Mouse (Mus musculus) testis, adult 2 months (tissue): ENCODE measurements around the gene Retreg1.

ENCODE experiments used
- CTCF ChIP-seq: fragments of 200-500 bp; IDR thresholded peaks from 2 replicates; pipeline ENCODE4 v1.5.1; 2012; ENCODE audit warnings: low read depth, mild to moderate bottlenecking, inconsistent platforms, low read length, moderate library complexity; ENCODE audit not compliant: control insufficient read depth, insufficient read depth, insufficient replicate concordance
- POLR2A ChIP-seq: fragments of 200-500 bp; IDR thresholded peaks from 2 replicates; pipeline ENCODE4 v1.6.1; 2012; ENCODE audit warnings: low read depth, mild to moderate bottlenecking, inconsistent platforms, low read length, moderate library complexity; ENCODE audit not compliant: control insufficient read depth

DNA sequence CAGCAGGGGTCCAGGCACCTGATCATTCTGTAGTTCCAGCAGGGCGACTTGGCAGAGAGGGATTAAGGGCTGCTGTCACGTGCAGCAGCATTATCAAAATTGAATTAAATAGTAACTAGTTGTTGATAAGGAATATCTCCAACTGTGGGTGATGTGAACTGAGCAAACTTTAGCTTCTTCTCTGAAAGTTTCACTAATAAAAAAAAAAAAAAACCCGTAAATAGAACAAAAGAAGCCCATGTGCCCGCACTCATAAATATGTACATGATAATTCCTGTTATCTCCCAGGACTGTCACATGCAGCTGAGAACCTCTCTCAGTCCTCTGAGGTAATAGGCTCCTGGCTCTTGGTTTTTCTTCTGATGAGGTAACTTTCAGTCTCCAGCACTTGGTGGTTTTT, 99.4 kb downstream of the Retreg1 start:
- TF ChIP-seq CTCF (no peak), POLR2A (no peak)
